Mouse (Mus musculus) midbrain, embryonic 11.5 days (tissue): Measurements from ENCODE around the gene Rapgef4. TPM values are rescaled to one million over a fixed set of nuclear protein-coding genes. Genes with fewer than 3 reads are reported as not detected.

Experiments used
- ATAC-seq: fragments of 200-750 bp; cut with Nextera tagmentation; 2 replicates; pipeline ENCODE4 v1.8.0; 2017; ENCODE audit warnings: moderate TSS enrichment, moderate library complexity; ENCODE audit not compliant: low FRiP score
- DNase-seq: peaks from one replicate; pipeline ENCODE4 v3.0.0; 2015; ENCODE audit warnings: low spot score; ENCODE audit errors: missing footprints
- H3K27ac ChIP-seq: fragments of 300-500 bp; sonication (generic); 2 replicates; pipeline ENCODE4 v1.5.1; 2014; ENCODE audit warnings: low read depth, low read length
- H3K27me3 ChIP-seq: fragments of 300-500 bp; sonication (generic); 2 replicates; pipeline ENCODE4 v1.6.1; 2014; ENCODE audit warnings: mild to moderate bottlenecking, low read length, moderate library complexity, mixed read lengths; ENCODE audit not compliant: control insufficient read depth, insufficient read depth
- H3K36me3 ChIP-seq: fragments of 300-500 bp; sonication (generic); 2 replicates; pipeline ENCODE4 v1.6.1; 2014; ENCODE audit warnings: mild to moderate bottlenecking, low read length, moderate library complexity, mixed read lengths; ENCODE audit not compliant: control insufficient read depth, insufficient read depth
- H3K4me1 ChIP-seq: fragments of 300-500 bp; sonication (generic); 2 replicates; pipeline ENCODE4 v1.6.1; 2014; ENCODE audit warnings: low read length; ENCODE audit not compliant: control insufficient read depth, insufficient read depth
- H3K4me2 ChIP-seq: fragments of 300-500 bp; sonication (generic); 2 replicates; pipeline ENCODE4 v1.6.1; 2014; ENCODE audit warnings: mild to moderate bottlenecking, moderate library complexity
- H3K4me3 ChIP-seq: fragments of 300-500 bp; sonication (generic); 2 replicates; pipeline ENCODE4 v1.5.1; 2014; ENCODE audit warnings: low read depth, low read length
- H3K9ac ChIP-seq: fragments of 300-500 bp; sonication (generic); 2 replicates; pipeline ENCODE4 v1.6.1; 2014; ENCODE audit warnings: low read length
- H3K9me3 ChIP-seq: fragments of 300-500 bp; sonication (generic); 2 replicates; pipeline ENCODE4 v1.6.1; 2016; ENCODE audit warnings: low read length; ENCODE audit not compliant: control insufficient read depth
- WGBS: fragments of 180-500 bp; shearing (Covaris S2); extraction: QIAGEN DNeasy Blood & Tissue Kit; methylation state at CpG from one replicate; pipeline ENCODE4 v1.1.7; 2014; 5-methylcytosine and 5-hydroxymethylcytosine counted together
- polyA plus RNA-seq: library from polyadenylated mRNA; unstranded; fragments of >200 nt; fragmentation: Nextera tagmentation; extraction: Ambion mirVana; gene quantifications from 2 replicates; pipeline ENCODE4 v1.2.1, GENCODE M21; 2014

Rapgef4 gene
- polyA plus RNA-seq, 1 experiment from 2014 or later, result 2.0 TPM

- 74% methylated on average over 12 of the region's 12 CpGs for WGBS
Observed at GRCm38 (mm10) chr2:72107525-72108180, 126.6 kb downstream of the Rapgef4 start.

GRCm38 (mm10) chr2:72108448-72109312 is 127.6 kb downstream of the Rapgef4 start:
- Histone ChIP-seq H3K36me3 (no peaks in the 10 kb centered on the region), H3K27ac (no peak overlapping the region), H3K4me2 (no peak overlapping the region), H3K4me1 (0 out of 2 replicates have a peak, but pooled peaks cover 2% of the 10 kb centered on the region), H3K9ac (no peak overlapping the region), H3K27me3 (no peaks in the 10 kb centered on the region), H3K4me3 (no peak overlapping the region), H3K9me3 (no peaks in the 10 kb centered on the region)
- 69% methylated on average over 4 of the region's 4 CpGs for WGBS
- ATAC-seq (no peak), DNase-seq (no peak)

More at GRCm38 (mm10) chr2:72107525-72108180, 126.6 kb downstream of the Rapgef4 start:
- no peaks in the 10 kb centered on the region for H3K36me3 ChIP-seq
- H3K9ac ChIP-seq, result no peak overlapping the region
- 0 out of 2 replicates have a peak, but pooled peaks cover 2% of the 10 kb centered on the region for H3K4me1 ChIP-seq
- H3K4me2 ChIP-seq, result no peak overlapping the region
- H3K9me3 ChIP-seq, result no peaks in the 10 kb centered on the region
- no peak overlapping the region for H3K27ac ChIP-seq
- ATAC-seq, result no peak
- H3K27me3 ChIP-seq, result no peaks in the 10 kb centered on the region
- H3K4me3 ChIP-seq, result no peak overlapping the region
- no peak for DNase-seq

- Histone ChIP-seq H3K27ac (no peak overlapping the region), H3K36me3 (no peaks in the 10 kb centered on the region), H3K4me1 (0 out of 2 replicates have a peak, but pooled peaks cover 2% of the 10 kb centered on the region), H3K9ac (no peak overlapping the region), H3K27me3 (no peaks in the 10 kb centered on the region), H3K4me2 (no peak overlapping the region), H3K9me3 (no peaks in the 10 kb centered on the region), H3K4me3 (no peak overlapping the region)
- no peak for DNase-seq
- WGBS, result 89% methylated on average over 5 of the region's 5 CpGs
- ATAC-seq, result no peak
Observed at GRCm38 (mm10) chr2:72110404-72110803, 129.4 kb downstream of the Rapgef4 start.

GRCm38 (mm10) chr2:72113716-72114115 is 132.7 kb downstream of the Rapgef4 start:
- DNase-seq (no peak), ATAC-seq (no peak)
- 85% methylated on average over 5 of the region's 5 CpGs for WGBS
- no peak overlapping the region for H3K9ac ChIP-seq
- no peaks in the 10 kb centered on the region for H3K27me3 ChIP-seq
- no peak overlapping the region for H3K27ac ChIP-seq
- H3K4me3 ChIP-seq, result no peak overlapping the region
- no peaks in the 10 kb centered on the region for H3K36me3 ChIP-seq
- no peak overlapping the region for H3K4me2 ChIP-seq
- H3K9me3 ChIP-seq, result no peaks in the 10 kb centered on the region
- no peaks in the 10 kb centered on the region for H3K4me1 ChIP-seq

GRCm38 (mm10) chr2:72114148-72114559 is 133.1 kb downstream of the Rapgef4 start:
- no peaks in the 10 kb centered on the region for H3K9me3 ChIP-seq
- no peak overlapping the region for H3K9ac ChIP-seq
- no peak overlapping the region for H3K4me2 ChIP-seq
- DNase-seq, result no peak
- no peak overlapping the region for H3K4me3 ChIP-seq
- H3K4me1 ChIP-seq, result no peaks in the 10 kb centered on the region
- H3K27me3 ChIP-seq, result no peaks in the 10 kb centered on the region
- WGBS, result 84% methylated on average over 4 of the region's 4 CpGs
- H3K36me3 ChIP-seq, result no peaks in the 10 kb centered on the region
- no peak for ATAC-seq
- H3K27ac ChIP-seq, result no peak overlapping the region

- H3K27me3 ChIP-seq, result no peaks in the 10 kb centered on the region
- H3K4me1 ChIP-seq, result no peaks in the 10 kb centered on the region
- DNase-seq (no peak), ATAC-seq (no peak)
- no peak overlapping the region for H3K4me2 ChIP-seq
- H3K36me3 ChIP-seq, result no peaks in the 10 kb centered on the region
- H3K9me3 ChIP-seq, result no peaks in the 10 kb centered on the region
- H3K9ac ChIP-seq, result no peak overlapping the region
- WGBS, result 86% methylated on average over 7 of the region's 7 CpGs
- H3K4me3 ChIP-seq, result no peak overlapping the region
- no peak overlapping the region for H3K27ac ChIP-seq
Observed at GRCm38 (mm10) chr2:72116103-72116502, 135.1 kb downstream of the Rapgef4 start.

GRCm38 (mm10) chr2:72116698-72117097 is 135.7 kb downstream of the Rapgef4 start:
- Histone ChIP-seq H3K36me3 (no peaks in the 10 kb centered on the region), H3K27me3 (no peaks in the 10 kb centered on the region), H3K4me1 (no peaks in the 10 kb centered on the region), H3K4me3 (no peak overlapping the region), H3K9ac (no peak overlapping the region), H3K4me2 (no peak overlapping the region), H3K27ac (no peak overlapping the region), H3K9me3 (no peaks in the 10 kb centered on the region)
- WGBS, result 86% methylated on average over 5 of the region's 5 CpGs
- ATAC-seq (no peak), DNase-seq (no peak)

- DNase-seq, result no peak
- no peak overlapping the region for H3K27ac ChIP-seq
- H3K4me1 ChIP-seq, result no peaks in the 10 kb centered on the region
- H3K36me3 ChIP-seq, result no peaks in the 10 kb centered on the region
- H3K4me3 ChIP-seq, result no peak overlapping the region
- H3K9ac ChIP-seq, result no peak overlapping the region
- H3K4me2 ChIP-seq, result no peak overlapping the region
- WGBS, result 73% methylated on average over 15 of the region's 15 CpGs
- no peaks in the 10 kb centered on the region for H3K9me3 ChIP-seq
- ATAC-seq, result no peak
- H3K27me3 ChIP-seq, result no peaks in the 10 kb centered on the region
Observed at GRCm38 (mm10) chr2:72117138-72118011, 136.3 kb downstream of the Rapgef4 start.
